Mouse (Mus musculus) midbrain, embryonic 14.5 days (tissue): ENCODE results near the gene Oxsr1. TPM values are rescaled to one million over a fixed set of nuclear protein-coding genes. Genes with fewer than 3 reads are reported as not detected.

ENCODE experiments used
- ATAC-seq: fragments of 200-750 bp; cut with Nextera tagmentation; 2 replicates; pipeline ENCODE4 v1.8.0; 2017; ENCODE audit warnings: moderate number of reproducible peaks, moderate library complexity; ENCODE audit not compliant: low FRiP score, low TSS enrichment
- DNase-seq: peaks from one replicate; pipeline ENCODE4 v3.0.0-alpha.2; 2015
- H3K27ac ChIP-seq: fragments of 300-500 bp; sonication (generic); replicated peaks from 2 replicates; pipeline ENCODE4 v1.5.1; 2014; ENCODE audit warnings: mild to moderate bottlenecking, low read depth, low read length, moderate library complexity
- H3K27me3 ChIP-seq: fragments of 300-500 bp; sonication (generic); 2 replicates; pipeline ENCODE4 v1.6.1; 2014; ENCODE audit warnings: low read length, control low read depth, mixed read lengths; ENCODE audit not compliant: control insufficient read depth, insufficient read depth
- H3K36me3 ChIP-seq: fragments of 300-500 bp; sonication (generic); 2 replicates; pipeline ENCODE4 v1.6.1; 2014; ENCODE audit warnings: low read length, control low read depth; ENCODE audit not compliant: control insufficient read depth, insufficient read depth
- H3K4me1 ChIP-seq: fragments of 300-500 bp; sonication (generic); 2 replicates; pipeline ENCODE4 v1.6.1; 2014; ENCODE audit warnings: mild to moderate bottlenecking, antibody characterized with exemption, low read length, control low read depth; ENCODE audit not compliant: control insufficient read depth, insufficient read depth
- H3K4me2 ChIP-seq: fragments of 300-500 bp; sonication (generic); 2 replicates; pipeline ENCODE4 v1.6.1; 2014; ENCODE audit warnings: mild to moderate bottlenecking, low read length, moderate library complexity
- H3K4me3 ChIP-seq: fragments of 300-500 bp; sonication (generic); replicated peaks from 2 replicates; pipeline ENCODE4 v1.5.1; 2014; ENCODE audit warnings: low read depth, low read length
- H3K9ac ChIP-seq: fragments of 300-500 bp; sonication (generic); replicated peaks from 2 replicates; pipeline ENCODE4 v1.6.1; 2014; ENCODE audit warnings: mild to moderate bottlenecking, low read length, moderate library complexity
- H3K9me3 ChIP-seq: fragments of 300-500 bp; sonication (generic); 2 replicates; pipeline ENCODE4 v1.6.1; 2016; ENCODE audit warnings: low read length, control low read depth, mixed read lengths; ENCODE audit not compliant: control insufficient read depth
- WGBS: fragments of 180-500 bp; shearing (Covaris S2); extraction: QIAGEN DNeasy Blood & Tissue Kit; methylation state at CpG from one replicate; pipeline ENCODE4 v1.1.7; 2014; 5-methylcytosine and 5-hydroxymethylcytosine counted together
- polyA plus RNA-seq: library from polyadenylated mRNA; unstranded; fragments of >200 nt; fragmentation: Nextera tagmentation; extraction: Ambion mirVana; gene quantifications from 2 replicates; pipeline ENCODE4 v1.2.1, GENCODE M21; 2014

The Oxsr1 gene
- polyA plus RNA-seq, 1 experiment from 2014 or later, result 18.2 TPM

DNA sequence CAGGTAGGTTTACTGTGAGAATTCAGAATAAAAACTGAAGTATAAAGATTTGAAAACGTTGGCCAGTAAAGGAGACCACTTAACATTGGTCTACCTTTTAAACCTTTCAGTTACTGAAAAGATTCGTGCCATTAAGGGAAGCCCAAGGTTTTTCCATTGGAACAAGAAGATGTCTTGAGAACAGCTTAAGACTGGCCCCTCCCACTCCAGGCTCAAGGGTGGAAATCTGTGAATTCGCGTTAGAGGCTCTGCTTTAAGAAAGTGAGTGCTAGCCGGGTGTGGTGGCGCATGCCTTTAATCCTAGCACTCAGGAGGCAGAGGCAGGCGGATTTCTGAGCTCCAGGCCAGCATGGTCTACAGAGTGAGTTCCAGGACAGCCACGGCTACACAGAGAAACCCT lies 109.2 kb downstream of the Oxsr1 start:
- Histone ChIP-seq H3K4me1 (no peaks in the 10 kb centered on the region), H3K4me3 (no peak overlapping the region), H3K4me2 (no peak overlapping the region), H3K27me3 (no peaks in the 10 kb centered on the region), H3K27ac (no peak overlapping the region), H3K9me3 (no peaks in the 10 kb centered on the region), H3K36me3 (no peaks in the 10 kb centered on the region), H3K9ac (no peak overlapping the region)
- 82% methylated on average over 8 of the region's 8 CpGs for WGBS
- DNase-seq, result no peak
- ATAC-seq, result no peak

DNA sequence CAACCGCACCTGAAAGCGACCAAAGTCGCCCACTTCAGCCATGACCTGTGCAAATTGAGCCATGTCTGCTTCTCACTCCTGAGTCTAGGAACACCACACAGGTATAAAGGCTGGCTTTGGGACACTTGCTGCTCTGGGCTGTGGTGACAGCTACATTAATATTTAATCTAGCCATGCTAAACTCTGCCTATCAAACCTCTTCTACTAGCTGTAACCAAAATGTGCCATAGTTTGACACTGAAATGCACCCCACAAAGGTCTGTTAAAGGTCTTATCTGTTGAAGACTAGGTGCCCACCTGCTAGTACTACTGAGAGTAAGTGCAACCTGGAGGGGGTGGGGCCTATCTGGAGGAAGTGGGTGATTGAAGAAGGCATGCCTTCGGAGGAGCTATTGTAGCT lies 113.2 kb downstream of the Oxsr1 start, which contains the start of gene Slc22a13:
Gene Slc22a13 (minus strand): TSS at position 101 of the 400 bp plus-strand sequence.
- WGBS, result 97% methylated on average over 4 of the region's 4 CpGs
- no peak within 1 kb of the TSS for H3K4me2 ChIP-seq
- ATAC-seq, result no peak

DNA sequence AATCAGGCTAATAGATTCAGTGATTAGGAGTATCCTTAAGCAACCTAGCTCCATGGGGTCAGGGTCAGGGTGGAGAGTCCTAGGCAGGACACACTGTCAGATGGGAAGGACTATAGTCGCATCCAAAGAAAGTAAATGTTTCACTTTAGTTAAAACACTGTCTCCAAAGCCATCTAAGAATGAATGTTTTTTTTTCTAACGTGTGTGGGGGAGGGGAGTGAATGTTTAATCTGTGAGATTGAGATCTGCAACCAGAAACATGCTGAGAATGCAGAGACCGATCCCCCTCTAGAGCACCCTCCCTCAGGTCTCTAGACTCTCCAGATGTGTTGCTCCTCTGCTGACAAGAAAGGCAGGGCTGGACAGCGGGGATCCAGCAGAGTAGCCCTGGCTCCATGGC lies 115.1 kb downstream of the Oxsr1 start:
- no peaks in the 10 kb centered on the region for H3K27me3 ChIP-seq
- ATAC-seq (no peak), DNase-seq (no peak)
- no peaks in the 10 kb centered on the region for H3K36me3 ChIP-seq
- no peaks in the 10 kb centered on the region for H3K4me1 ChIP-seq
- no peak overlapping the region for H3K9ac ChIP-seq
- no peak overlapping the region for H3K4me2 ChIP-seq
- H3K4me3 ChIP-seq, result no peak overlapping the region
- peaks cover 3% of the 10 kb centered on the region; the same call in 1 of the 2 replicates for H3K9me3 ChIP-seq
- WGBS, result 85% methylated on average over 4 of the region's 4 CpGs
- no peak overlapping the region for H3K27ac ChIP-seq

More for the DNA sequence above, 113.2 kb downstream of the Oxsr1 start, which contains the start of gene Slc22a13:
- H3K4me3 ChIP-seq, result no peak within 1 kb of the TSS
- H3K27ac ChIP-seq, result no peak within 1 kb of the TSS
- H3K36me3 ChIP-seq, result no peaks in the 10 kb centered on the region
- no peaks in the 10 kb centered on the region for H3K27me3 ChIP-seq
- H3K9me3 ChIP-seq, result peaks cover 3% of the 10 kb centered on the region; the same call in 1 of the 2 replicates
- no peak within 1 kb of the TSS for H3K9ac ChIP-seq
- H3K4me1 ChIP-seq, result no peaks in the 10 kb centered on the region
- DNase-seq, result no peak

DNA sequence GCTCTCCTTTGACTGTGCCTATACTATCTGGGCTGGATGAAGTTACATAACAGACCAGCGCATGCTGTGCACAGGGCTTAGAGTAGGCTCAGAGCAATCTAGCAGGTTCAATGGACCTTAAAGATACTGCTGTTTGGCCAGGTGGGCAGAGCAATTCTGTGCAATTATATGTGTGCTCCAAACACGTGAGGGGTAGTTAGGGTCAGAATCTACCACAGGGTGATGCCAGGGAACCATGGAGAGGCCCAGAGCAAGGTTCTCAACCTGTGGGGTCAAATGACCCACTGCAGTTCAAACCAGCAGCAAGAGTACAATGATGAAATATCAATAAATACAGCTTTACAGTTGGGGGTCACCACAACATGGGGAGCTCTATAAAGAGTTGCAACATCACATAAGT lies 115.6 kb downstream of the Oxsr1 start:
- Histone ChIP-seq H3K4me3 (no peak overlapping the region), H3K4me1 (no peaks in the 10 kb centered on the region), H3K36me3 (no peaks in the 10 kb centered on the region), H3K27ac (no peak overlapping the region), H3K9me3 (peaks cover 3% of the 10 kb centered on the region; the same call in 1 of the 2 replicates), H3K27me3 (no peaks in the 10 kb centered on the region), H3K9ac (no peak overlapping the region), H3K4me2 (no peak overlapping the region)
- DNase-seq (no peak), ATAC-seq (no peak)
- WGBS, result 88% methylated on average over 2 of the region's 2 CpGs

DNA sequence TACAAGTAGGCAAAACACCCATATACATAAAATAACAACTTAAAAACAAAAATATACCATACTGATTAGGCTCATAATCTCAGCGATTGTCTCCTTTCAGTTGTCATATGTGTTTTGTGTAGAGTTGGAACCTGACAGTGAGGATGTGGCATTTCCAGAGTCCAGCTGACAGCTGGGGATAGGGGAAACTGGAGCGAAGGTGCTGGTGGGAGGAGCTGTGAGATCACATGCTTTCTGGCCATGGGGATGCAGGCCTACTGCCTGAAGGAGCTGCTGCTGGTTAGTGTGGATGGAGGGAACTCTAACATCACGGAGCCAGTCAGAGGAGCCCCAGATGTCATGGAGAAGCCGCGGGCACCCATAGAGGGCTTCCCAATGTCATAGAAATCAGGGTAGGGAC lies 116.5 kb downstream of the Oxsr1 start:
- ATAC-seq (no peak), DNase-seq (no peak)
- no peak overlapping the region for H3K27ac ChIP-seq
- H3K36me3 ChIP-seq, result no peaks in the 10 kb centered on the region
- H3K9me3 ChIP-seq, result peaks cover 3% of the 10 kb centered on the region; the same call in 1 of the 2 replicates
- WGBS, result 93% methylated on average over 5 of the region's 5 CpGs
- no peaks in the 10 kb centered on the region for H3K27me3 ChIP-seq
- H3K4me1 ChIP-seq, result no peaks in the 10 kb centered on the region
- no peak overlapping the region for H3K4me2 ChIP-seq
- H3K9ac ChIP-seq, result no peak overlapping the region
- H3K4me3 ChIP-seq, result no peak overlapping the region

DNA sequence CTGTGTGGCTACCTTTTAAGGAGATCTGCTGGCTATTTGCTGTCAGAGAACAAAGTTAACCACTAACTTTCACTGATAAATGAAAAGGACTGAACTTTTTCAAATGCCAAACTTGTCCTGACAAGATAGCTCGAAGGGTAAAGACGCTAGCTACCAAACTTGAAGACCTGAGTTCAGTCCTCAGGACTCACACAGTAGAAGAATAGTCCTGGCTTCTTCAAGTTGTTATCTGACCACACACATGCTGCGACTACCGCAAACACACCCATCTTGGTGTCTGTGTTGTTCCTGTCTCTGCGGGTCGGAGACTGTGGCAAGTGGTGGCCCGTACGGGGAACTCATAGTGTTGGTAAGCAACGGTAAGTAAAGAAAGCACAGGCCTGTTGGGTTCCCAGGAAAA lies 118.6 kb downstream of the Oxsr1 start:
- WGBS, result 97% methylated on average over 9 of the region's 9 CpGs

DNA sequence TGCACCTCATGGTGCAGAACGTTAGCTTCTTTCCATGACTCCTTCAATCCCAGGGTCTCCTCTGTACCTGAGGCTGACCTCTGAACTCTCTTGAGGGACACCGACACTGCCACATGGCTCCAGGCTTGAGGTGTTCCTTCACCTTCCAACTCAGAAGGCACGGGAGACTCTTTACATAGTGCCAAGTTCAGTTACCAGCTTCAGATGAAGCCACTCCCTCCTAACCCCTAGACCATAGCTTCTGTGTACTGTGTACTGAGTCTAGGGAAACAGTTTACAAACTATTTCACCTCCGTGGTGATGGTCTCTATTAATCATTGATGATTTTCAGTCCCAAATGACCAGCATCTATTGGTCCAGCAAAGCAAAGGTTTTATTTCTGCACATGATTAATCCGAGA lies 120.6 kb downstream of the Oxsr1 start:
- ATAC-seq (no peak), DNase-seq (no peak)
- no peaks in the 10 kb centered on the region for H3K36me3 ChIP-seq
- H3K4me3 ChIP-seq, result no peak overlapping the region
- H3K27me3 ChIP-seq, result no peaks in the 10 kb centered on the region
- peaks cover 3% of the 10 kb centered on the region; the same call in 1 of the 2 replicates for H3K9me3 ChIP-seq
- no peak overlapping the region for H3K27ac ChIP-seq
- no peak overlapping the region for H3K4me2 ChIP-seq
- H3K9ac ChIP-seq, result no peak overlapping the region
- WGBS, result 87% methylated on average over 5 of the region's 5 CpGs
- H3K4me1 ChIP-seq, result no peaks in the 10 kb centered on the region

More for the DNA sequence above, 118.6 kb downstream of the Oxsr1 start:
- Histone ChIP-seq H3K9me3 (peaks cover 3% of the 10 kb centered on the region; the same call in 1 of the 2 replicates), H3K27ac (no peak overlapping the region), H3K36me3 (no peaks in the 10 kb centered on the region), H3K4me3 (no peak overlapping the region), H3K9ac (no peak overlapping the region), H3K27me3 (no peaks in the 10 kb centered on the region), H3K4me1 (no peaks in the 10 kb centered on the region), H3K4me2 (no peak overlapping the region)
- DNase-seq (no peak), ATAC-seq (no peak)

DNA sequence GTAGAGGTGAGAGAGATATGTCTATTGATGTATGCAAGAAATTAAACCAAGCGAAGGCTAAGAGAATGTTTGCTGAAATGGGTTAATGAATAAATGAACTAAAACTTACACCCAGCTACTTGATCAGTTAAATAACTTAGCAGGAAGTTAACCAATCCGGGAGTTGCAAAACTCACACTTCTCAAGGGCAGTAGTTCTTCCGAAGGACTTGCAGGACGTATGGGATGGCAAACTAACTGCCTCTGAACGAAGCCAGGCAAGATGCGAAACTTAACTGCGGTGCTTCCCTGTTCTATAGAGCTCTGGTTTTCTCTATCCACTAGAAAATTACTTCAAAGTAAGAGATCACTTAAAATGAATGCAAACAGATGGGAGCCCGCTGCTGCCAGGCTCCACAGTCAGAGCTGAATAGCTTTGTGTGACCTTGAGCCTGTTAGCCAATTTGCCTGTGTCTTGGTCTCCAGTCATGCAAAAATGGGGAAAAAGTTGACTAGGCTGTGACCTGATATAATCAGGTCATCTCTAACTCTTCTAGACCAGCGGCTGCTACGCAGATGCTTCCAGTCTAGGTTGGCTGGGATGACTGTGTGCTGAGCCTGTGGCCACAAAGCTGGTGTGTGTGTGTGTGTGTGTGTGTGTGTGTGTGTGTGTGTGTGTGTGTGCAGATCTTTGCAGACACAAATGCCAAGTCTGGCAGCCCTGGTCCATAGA lies 122.9 kb downstream of the Oxsr1 start:
- ATAC-seq (no peak), DNase-seq (no peak)
- Histone ChIP-seq H3K27me3 (no peaks in the 10 kb centered on the region), H3K4me3 (no peak overlapping the region), H3K9ac (no peak overlapping the region), H3K9me3 (peaks cover 3% of the 10 kb centered on the region; the same call in 1 of the 2 replicates), H3K27ac (no peak overlapping the region), H3K4me1 (no peaks in the 10 kb centered on the region), H3K4me2 (no peak overlapping the region), H3K36me3 (no peaks in the 10 kb centered on the region)
- 86% methylated on average over 10 of the region's 10 CpGs for WGBS
